Mouse (Mus musculus): ENCODE data around the gene Itgae. TPM values are rescaled to one million over a fixed set of nuclear protein-coding genes. Genes with fewer than 3 reads are reported as not detected.

The Itgae gene
- polyA plus RNA-seq, 1 experiment from 2014 or later, result 0.51 TPM

GRCm38 (mm10) chr11:73131020-73131419 is 40.6 kb downstream of the Itgae start:
- H3K27ac ChIP-seq, result no peak overlapping the region
- H3K4me2 ChIP-seq (replicated peaks), result no peak overlapping the region
- H3K4me3 ChIP-seq, result no peak overlapping the region
- H3K36me3 ChIP-seq, result peaks cover 20% of the 10 kb centered on the region; the same call in 1 of the 2 replicates
- no peak overlapping the region for H3K9ac ChIP-seq
- H3K27me3 ChIP-seq, result no peaks in the 10 kb centered on the region
- 85% methylated on average over 7 of the region's 7 CpGs for WGBS
- ATAC-seq (ENCODE audit: insufficient number of reproducible peaks, insufficient read depth, low FRiP score, low TSS enrichment), result no peak
- H3K4me1 ChIP-seq, result peaks cover 21% of the 10 kb centered on the region
- H3K9me3 ChIP-seq, result no peaks in the 10 kb centered on the region

- H3K9me3 ChIP-seq, result no peaks in the 10 kb centered on the region
- 95% methylated on average over 6 of the region's 6 CpGs for WGBS
- H3K9ac ChIP-seq, result no peak overlapping the region
These were observed 42.6 kb downstream of the Itgae start for GRCm38 (mm10) chr11:73132999-73133398.

GRCm38 (mm10) chr11:73134222-73134621 is 43.8 kb downstream of the Itgae start:
- ATAC-seq (ENCODE audit: insufficient number of reproducible peaks, insufficient read depth, low FRiP score, low TSS enrichment), result no peak
- Histone ChIP-seq H3K4me2 (replicated peaks) (0 out of 2 replicates have a peak overlapping the region, but pooled peaks have one; percentile 6), H3K9ac (no peak overlapping the region), H3K27me3 (no peaks in the 10 kb centered on the region), H3K27ac (no peak overlapping the region), H3K4me3 (no peak overlapping the region), H3K9me3 (no peaks in the 10 kb centered on the region), H3K4me1 (peaks cover 36% of the 10 kb centered on the region), H3K36me3 (peaks cover 18% of the 10 kb centered on the region; the same call in 1 of the 2 replicates)
- WGBS, result 86% methylated on average over 5 of the region's 5 CpGs

More at GRCm38 (mm10) chr11:73132999-73133398, 42.6 kb downstream of the Itgae start:
- Histone ChIP-seq H3K36me3 (peaks cover 18% of the 10 kb centered on the region; the same call in 1 of the 2 replicates), H3K27ac (no peak overlapping the region), H3K4me1 (peaks cover 36% of the 10 kb centered on the region), H3K27me3 (no peaks in the 10 kb centered on the region), H3K4me3 (no peak overlapping the region), H3K4me2 (replicated peaks) (no peak overlapping the region)
- no peak for ATAC-seq (ENCODE audit: insufficient number of reproducible peaks, insufficient read depth, low FRiP score, low TSS enrichment)

GRCm38 (mm10) chr11:73136587-73136986 is 46.2 kb downstream of the Itgae start:
- 87% methylated on average over 6 of the region's 6 CpGs for WGBS
- Histone ChIP-seq H3K9ac (peak overlapping the region; percentile 69; the same call in 1 of the 2 replicates), H3K9me3 (no peaks in the 10 kb centered on the region), H3K36me3 (peaks cover 18% of the 10 kb centered on the region; the same call in 1 of the 2 replicates), H3K27ac (no peak overlapping the region), H3K4me3 (peak overlapping the region; percentile 65), H3K4me2 (replicated peaks) (peak overlapping the region; percentile 85), H3K27me3 (no peaks in the 10 kb centered on the region), H3K4me1 (peaks cover 36% of the 10 kb centered on the region)
- no peak for ATAC-seq (ENCODE audit: insufficient number of reproducible peaks, insufficient read depth, low FRiP score, low TSS enrichment)

- Histone ChIP-seq H3K9me3 (no peaks in the 10 kb centered on the region), H3K4me3 (peak overlapping the region; percentile 65), H3K4me2 (replicated peaks) (peak overlapping the region; percentile 85), H3K27me3 (no peaks in the 10 kb centered on the region), H3K9ac (peak overlapping the region; percentile 69), H3K27ac (no peak overlapping the region), H3K4me1 (peaks cover 36% of the 10 kb centered on the region), H3K36me3 (peaks cover 17% of the 10 kb centered on the region; the same call in 1 of the 2 replicates)
- no peak for ATAC-seq (ENCODE audit: insufficient number of reproducible peaks, insufficient read depth, low FRiP score, low TSS enrichment)
- 48% methylated on average over 11 of the region's 11 CpGs for WGBS
These were observed 46.7 kb downstream of the Itgae start for GRCm38 (mm10) chr11:73137116-73137515.

GRCm38 (mm10) chr11:73137591-73138501 is 47.5 kb downstream of the Itgae start, which contains the start of gene Haspin:
Gene Haspin, minus strand, starts transcription at chr11:73138294.
- Histone ChIP-seq H3K27ac (no peak within 1 kb of the TSS), H3K4me2 (replicated peaks) (peak within 1 kb of the TSS; percentile 85), H3K9ac (peak within 1 kb of the TSS; percentile 69), H3K4me1 (peaks cover 36% of the 10 kb centered on the region), H3K4me3 (peak within 1 kb of the TSS; percentile 65), H3K27me3 (no peaks in the 10 kb centered on the region), H3K36me3 (peaks cover 10% of the 10 kb centered on the region; the same call in 1 of the 2 replicates), H3K9me3 (no peaks in the 10 kb centered on the region)
- peak; percentile 92 for ATAC-seq (ENCODE audit: insufficient number of reproducible peaks, insufficient read depth, low FRiP score, low TSS enrichment)
- WGBS, result under 1% methylated on average over 84 of the region's 84 CpGs

- no peaks in the 10 kb centered on the region for H3K27me3 ChIP-seq
- no peak overlapping the region for H3K4me2 ChIP-seq (replicated peaks)
- WGBS, result 71% methylated on average over 1 of the region's 1 CpGs
- no peak for ATAC-seq (ENCODE audit: insufficient number of reproducible peaks, insufficient read depth, low FRiP score, low TSS enrichment)
- no peak overlapping the region for H3K27ac ChIP-seq
- H3K9ac ChIP-seq, result no peak overlapping the region
- H3K9me3 ChIP-seq, result no peaks in the 10 kb centered on the region
- no peaks in the 10 kb centered on the region for H3K36me3 ChIP-seq
- no peaks in the 10 kb centered on the region for H3K4me1 ChIP-seq
- no peak overlapping the region for H3K4me3 ChIP-seq
These were observed 53.9 kb downstream of the Itgae start for GRCm38 (mm10) chr11:73144261-73144681.

GRCm38 (mm10) chr11:73146026-73146974 is 55.9 kb downstream of the Itgae start:
- H3K36me3 ChIP-seq, result no peaks in the 10 kb centered on the region
- no peak overlapping the region for H3K4me3 ChIP-seq
- H3K4me2 ChIP-seq (replicated peaks), result no peak overlapping the region
- H3K4me1 ChIP-seq, result no peaks in the 10 kb centered on the region
- H3K9ac ChIP-seq, result no peak overlapping the region
- no peak overlapping the region for H3K27ac ChIP-seq
- no peaks in the 10 kb centered on the region for H3K27me3 ChIP-seq
- no peaks in the 10 kb centered on the region for H3K9me3 ChIP-seq
- ATAC-seq (ENCODE audit: insufficient number of reproducible peaks, insufficient read depth, low FRiP score, low TSS enrichment), result no peak
- 47% methylated on average over 11 of the region's 11 CpGs for WGBS

- Histone ChIP-seq H3K9me3 (no peaks in the 10 kb centered on the region), H3K27me3 (no peaks in the 10 kb centered on the region), H3K4me3 (no peak overlapping the region), H3K4me1 (no peaks in the 10 kb centered on the region), H3K9ac (no peak overlapping the region), H3K4me2 (replicated peaks) (no peak overlapping the region), H3K36me3 (no peaks in the 10 kb centered on the region), H3K27ac (no peak overlapping the region)
- no peak for ATAC-seq (ENCODE audit: insufficient number of reproducible peaks, insufficient read depth, low FRiP score, low TSS enrichment)
- 48% methylated on average over 7 of the region's 7 CpGs for WGBS
These were observed 56.6 kb downstream of the Itgae start for GRCm38 (mm10) chr11:73146975-73147365.

GRCm38 (mm10) chr11:73148209-73148608 is 57.8 kb downstream of the Itgae start:
- Histone ChIP-seq H3K9me3 (no peaks in the 10 kb centered on the region), H3K27ac (no peak overlapping the region), H3K27me3 (no peaks in the 10 kb centered on the region), H3K4me3 (no peak overlapping the region), H3K4me1 (no peaks in the 10 kb centered on the region), H3K36me3 (no peaks in the 10 kb centered on the region), H3K9ac (no peak overlapping the region), H3K4me2 (replicated peaks) (no peak overlapping the region)
- 74% methylated on average over 9 of the region's 9 CpGs for WGBS
- no peak for ATAC-seq (ENCODE audit: insufficient number of reproducible peaks, insufficient read depth, low FRiP score, low TSS enrichment)

- Histone ChIP-seq H3K27ac (no peak overlapping the region), H3K36me3 (no peaks in the 10 kb centered on the region), H3K9ac (no peak overlapping the region), H3K9me3 (no peaks in the 10 kb centered on the region), H3K4me1 (no peaks in the 10 kb centered on the region; the same call in 1 of the 2 replicates), H3K4me2 (replicated peaks) (no peak overlapping the region), H3K27me3 (peaks cover 11% of the 10 kb centered on the region), H3K4me3 (no peak overlapping the region)
- no peak for ATAC-seq (ENCODE audit: insufficient number of reproducible peaks, insufficient read depth, low FRiP score, low TSS enrichment)
- 77% methylated on average over 6 of the region's 6 CpGs for WGBS
These were observed 64.7 kb downstream of the Itgae start for GRCm38 (mm10) chr11:73155071-73155470.

Measured in embryonic facial prominence, embryonic 12.5 days (tissue).